Mouse (Mus musculus) heart, embryonic 11.5 days (tissue): ENCODE measurements around the gene Ces4a. TPM values are rescaled to one million over a fixed set of nuclear protein-coding genes. Genes with fewer than 3 reads are reported as not detected.
"Not testable (repeated sequence)": the region's sequence is repeated elsewhere in the genome, so short reads cannot be mapped to it uniquely, and the experiment has no call there.

Source experiments
- ATAC-seq: fragments of 200-750 bp; cut with Nextera tagmentation; replicated peaks from 2 replicates; pipeline ENCODE4 v1.8.0; 2017; ENCODE audit warnings: moderate library complexity; ENCODE audit not compliant: insufficient number of reproducible peaks, low FRiP score, low TSS enrichment
- H3K27ac ChIP-seq: fragments of 300-500 bp; sonication (generic); 2 replicates; pipeline ENCODE4 v1.5.1; 2014; ENCODE audit warnings: mild to moderate bottlenecking, low read depth, low read length
- H3K27me3 ChIP-seq: fragments of 300-500 bp; sonication (generic); 2 replicates; pipeline ENCODE4 v1.6.1; 2014; ENCODE audit warnings: mild to moderate bottlenecking, low read length, mixed read lengths; ENCODE audit not compliant: control insufficient read depth, insufficient read depth
- H3K36me3 ChIP-seq: fragments of 300-500 bp; sonication (generic); 2 replicates; pipeline ENCODE4 v1.6.1; 2014; ENCODE audit warnings: mild to moderate bottlenecking, low read length, moderate library complexity, mixed read lengths; ENCODE audit not compliant: control insufficient read depth, insufficient read depth
- H3K4me1 ChIP-seq: fragments of 300-500 bp; sonication (generic); 2 replicates; pipeline ENCODE4 v1.6.1; 2014; ENCODE audit warnings: low read length; ENCODE audit not compliant: control insufficient read depth, insufficient read depth
- H3K4me2 ChIP-seq: fragments of 300-500 bp; sonication (generic); 2 replicates; pipeline ENCODE4 v1.6.1; 2014; ENCODE audit warnings: mild to moderate bottlenecking, moderate library complexity
- H3K4me3 ChIP-seq: fragments of 300-500 bp; sonication (generic); 2 replicates; pipeline ENCODE4 v1.5.1; 2014; ENCODE audit warnings: low read depth, low read length
- H3K9ac ChIP-seq: fragments of 300-500 bp; sonication (generic); 2 replicates; pipeline ENCODE4 v1.6.1; 2014; ENCODE audit warnings: mild to moderate bottlenecking, low read depth, low read length, moderate library complexity
- H3K9me3 ChIP-seq: fragments of 300-500 bp; sonication (generic); replicated peaks from 2 replicates; pipeline ENCODE4 v1.6.1; 2016; ENCODE audit warnings: low read length; ENCODE audit not compliant: control insufficient read depth
- WGBS: fragments of 180-500 bp; shearing (Covaris S2); extraction: QIAGEN DNeasy Blood & Tissue Kit; methylation state at CpG from one replicate; pipeline ENCODE4 v1.1.7; 2014; ENCODE audit not compliant: insufficient replicate concordance; 5-methylcytosine and 5-hydroxymethylcytosine counted together
- polyA plus RNA-seq: library from polyadenylated mRNA; unstranded; fragments of >200 nt; fragmentation: Nextera tagmentation; extraction: Ambion mirVana; gene quantifications from 2 replicates; pipeline ENCODE4 v1.2.1, GENCODE M21; 2014

The Ces4a gene
- not detected in 2 replicates for polyA plus RNA-seq

DNA sequence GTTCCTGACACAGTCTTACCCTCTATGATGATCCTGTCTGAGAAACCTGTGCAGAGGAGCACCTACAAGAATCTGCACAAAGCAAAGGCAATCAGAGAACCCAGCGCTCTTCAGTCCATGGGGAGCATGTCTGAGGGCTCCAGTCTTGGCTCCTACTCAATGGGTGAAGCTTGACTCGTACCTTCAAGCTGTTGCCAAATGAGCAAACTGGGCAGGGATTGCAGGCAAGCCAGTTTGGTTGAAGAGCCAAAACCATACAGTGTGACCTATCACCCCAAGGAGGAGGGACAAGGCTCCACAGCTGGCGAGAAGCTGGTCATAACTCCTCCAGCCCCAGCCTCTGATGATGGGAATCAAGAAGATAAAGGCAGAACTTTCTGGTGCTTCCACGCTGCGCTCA is at the start of gene Ces4a:
Gene Ces4a, plus strand, starts transcription at position 292 of the 400 bp plus-strand sequence.
- no peak within 1 kb of the TSS for H3K27ac ChIP-seq
- 77% methylated on average over 5 of the region's 5 CpGs for WGBS
- ATAC-seq: no peak
- no peaks in the 10 kb centered on the region for H3K36me3 ChIP-seq
- no peaks in the 10 kb centered on the region for H3K4me1 ChIP-seq
- H3K27me3 ChIP-seq: no peaks in the 10 kb centered on the region
- H3K9me3 ChIP-seq: no peaks in the 10 kb centered on the region
- H3K4me3 ChIP-seq: no peak within 1 kb of the TSS
- H3K4me2 ChIP-seq: no peak within 1 kb of the TSS
- no peak within 1 kb of the TSS for H3K9ac ChIP-seq

DNA sequence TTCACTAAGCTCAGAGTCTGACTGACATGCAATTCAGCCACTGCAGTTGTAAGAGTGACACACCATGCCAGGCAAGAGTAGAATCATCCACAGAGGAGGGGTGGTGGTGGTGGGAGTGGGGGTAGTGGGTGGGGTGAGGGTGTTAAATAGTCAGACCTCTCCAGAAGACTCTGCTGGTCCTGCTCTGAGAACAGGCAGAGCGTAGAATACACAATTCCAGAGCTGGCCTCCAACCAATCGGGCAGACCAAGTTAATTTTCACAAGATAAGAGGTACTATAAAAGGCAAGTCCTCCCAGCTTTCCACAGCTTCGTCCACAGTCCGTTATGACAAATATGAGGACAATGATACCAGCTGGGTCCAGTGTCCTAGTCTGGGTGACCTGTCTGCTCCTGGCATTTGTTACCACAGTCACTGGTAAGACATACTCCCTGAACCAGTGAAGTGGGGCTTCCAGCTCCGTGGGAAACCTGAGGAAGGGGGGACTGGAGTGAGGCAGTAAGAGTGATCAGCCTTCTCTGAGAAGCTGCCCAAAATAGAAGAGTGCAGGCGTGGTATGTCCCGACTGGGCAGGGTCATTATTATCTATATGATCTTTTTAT is 48.0 kb upstream of the Ces4a start, which contains the start of gene Ces3b:
Gene Ces3b, plus strand, starts transcription at position 305 of the 602 bp plus-strand sequence.
- H3K4me3 ChIP-seq: no peak within 1 kb of the TSS
- no peak within 1 kb of the TSS for H3K9ac ChIP-seq
- no peaks in the 10 kb centered on the region for H3K4me1 ChIP-seq
- no peaks in the 10 kb centered on the region for H3K36me3 ChIP-seq
- no peak within 1 kb of the TSS for H3K27ac ChIP-seq
- H3K27me3 ChIP-seq: no peaks in the 10 kb centered on the region
- 43% methylated on average over 7 of the region's 7 CpGs for WGBS
- H3K9me3 ChIP-seq: no peaks in the 10 kb centered on the region
- 0 out of 2 replicates have a peak within 1 kb of the TSS, but pooled peaks have one; percentile 8 for H3K4me2 ChIP-seq
- 0 out of 2 replicates have a peak, but pooled peaks have one; percentile 22 for ATAC-seq

DNA sequence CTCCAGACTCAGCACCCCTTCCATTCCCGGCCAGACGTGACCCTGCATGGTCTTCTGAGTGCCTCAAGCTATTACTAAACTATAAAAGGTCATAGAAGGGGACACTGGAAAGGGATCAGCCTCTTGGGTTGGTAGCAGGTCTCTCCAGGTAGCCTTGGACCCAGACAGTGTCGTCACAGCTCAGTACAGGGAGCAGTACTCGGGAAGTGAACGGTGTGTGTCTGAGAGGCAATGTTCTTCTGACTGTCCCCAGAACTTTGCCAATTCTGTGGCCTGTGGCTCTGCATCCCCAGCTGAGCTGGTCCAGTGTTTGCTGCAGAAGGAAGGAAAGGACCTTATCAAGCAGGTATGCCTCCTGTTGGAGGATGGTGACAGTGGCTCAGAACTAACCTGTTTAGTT is 43.4 kb upstream of the Ces4a start:
- not testable (repeated sequence) for H3K4me3 ChIP-seq, H3K9ac ChIP-seq, H3K27ac ChIP-seq, ATAC-seq, H3K36me3 ChIP-seq, H3K9me3 ChIP-seq, H3K4me1 ChIP-seq, H3K27me3 ChIP-seq, H3K4me2 ChIP-seq
- 77% methylated on average over 5 of the region's 5 CpGs for WGBS

DNA sequence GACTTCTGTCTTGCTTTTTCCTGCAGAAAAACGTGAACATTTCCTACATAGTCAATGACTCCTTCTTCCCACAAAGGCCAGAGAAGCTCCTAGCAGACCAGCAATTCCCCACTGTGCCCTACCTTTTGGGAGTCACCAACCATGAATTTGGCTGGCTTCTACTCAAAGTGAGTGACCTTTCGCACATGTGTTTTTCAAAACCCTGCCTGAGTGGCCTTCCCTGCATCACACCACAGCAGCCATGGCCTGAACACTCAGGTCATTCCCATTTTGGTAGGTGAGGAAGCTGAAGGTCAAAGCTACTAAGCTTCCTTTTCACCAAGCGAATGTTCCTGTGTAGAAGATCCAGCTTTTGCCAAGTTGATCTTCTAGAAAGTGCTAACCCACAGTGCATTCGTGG is 43.0 kb upstream of the Ces4a start:
- 55% methylated on average over 4 of the region's 4 CpGs for WGBS
- Histone ChIP-seq H3K9me3 (no peaks in the 10 kb centered on the region), H3K27ac (no peak overlapping the region), H3K36me3 (no peaks in the 10 kb centered on the region), H3K27me3 (no peaks in the 10 kb centered on the region), H3K4me1 (no peaks in the 10 kb centered on the region), H3K4me2 (no peak overlapping the region), H3K4me3 (no peak overlapping the region), H3K9ac (no peak overlapping the region)
- no peak for ATAC-seq

DNA sequence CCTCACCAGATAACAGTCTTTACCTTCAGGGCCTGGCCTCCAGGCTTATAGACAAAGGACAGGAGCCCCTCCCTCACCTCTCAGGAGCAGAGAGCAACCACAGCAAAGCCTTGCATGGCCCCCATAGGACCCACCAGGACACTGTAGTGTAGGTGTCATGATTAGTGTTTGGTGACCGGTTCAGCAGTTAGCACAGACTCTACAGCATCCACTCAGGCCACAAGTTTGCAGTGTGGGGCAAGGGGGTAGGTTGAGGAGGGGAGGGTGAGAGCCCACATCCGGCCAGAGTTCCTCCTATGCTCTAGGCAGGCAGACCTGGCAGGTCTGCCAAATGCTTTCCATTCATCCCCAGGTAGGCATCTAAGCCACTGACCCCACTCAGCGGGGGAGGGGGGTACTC is 37.6 kb upstream of the Ces4a start:
- Histone ChIP-seq H3K27me3 (no peaks in the 10 kb centered on the region), H3K9me3 (no peaks in the 10 kb centered on the region), H3K4me3 (no peak overlapping the region), H3K36me3 (no peaks in the 10 kb centered on the region), H3K9ac (no peak overlapping the region), H3K27ac (no peak overlapping the region), H3K4me1 (no peaks in the 10 kb centered on the region), H3K4me2 (no peak overlapping the region)
- ATAC-seq: no peak
- WGBS: 74% methylated on average over 3 of the region's 3 CpGs

DNA sequence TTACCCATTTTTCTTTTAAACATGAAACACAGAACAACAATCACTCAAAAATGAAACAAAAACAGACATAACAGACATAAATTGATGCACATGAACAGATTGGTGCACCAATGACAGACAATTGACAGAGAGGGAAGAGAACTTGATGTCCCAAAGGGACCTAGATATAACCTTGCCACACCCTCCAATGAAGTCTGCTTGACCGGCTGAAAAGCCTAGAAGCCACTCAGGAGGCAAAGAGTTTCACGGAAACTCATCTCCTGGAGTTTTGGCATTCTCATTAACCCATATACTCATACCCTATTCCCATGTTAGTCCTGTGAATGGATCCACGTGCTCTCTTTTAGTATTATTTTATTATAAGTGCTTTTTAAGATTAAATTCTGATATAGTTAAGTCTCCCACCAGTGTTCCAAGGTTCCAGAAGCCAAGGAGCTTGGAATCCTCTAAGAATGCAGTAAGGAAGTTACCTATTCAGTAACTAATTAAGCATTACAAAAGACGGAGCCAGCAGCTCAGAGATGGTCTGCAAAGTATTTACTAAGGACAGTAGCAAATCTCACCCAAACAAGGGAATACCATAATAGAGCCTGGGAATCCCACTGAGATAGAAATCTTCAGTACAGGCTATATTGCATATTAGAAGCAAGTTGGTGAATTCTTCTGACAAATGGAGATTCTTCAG is 29.4 kb upstream of the Ces4a start:
- not testable (repeated sequence) for H3K4me3 ChIP-seq, H3K9ac ChIP-seq, H3K4me2 ChIP-seq, H3K27me3 ChIP-seq, ATAC-seq, H3K4me1 ChIP-seq, H3K36me3 ChIP-seq, H3K9me3 ChIP-seq, H3K27ac ChIP-seq
- WGBS: 71% methylated on average over 4 of the region's 4 CpGs

DNA sequence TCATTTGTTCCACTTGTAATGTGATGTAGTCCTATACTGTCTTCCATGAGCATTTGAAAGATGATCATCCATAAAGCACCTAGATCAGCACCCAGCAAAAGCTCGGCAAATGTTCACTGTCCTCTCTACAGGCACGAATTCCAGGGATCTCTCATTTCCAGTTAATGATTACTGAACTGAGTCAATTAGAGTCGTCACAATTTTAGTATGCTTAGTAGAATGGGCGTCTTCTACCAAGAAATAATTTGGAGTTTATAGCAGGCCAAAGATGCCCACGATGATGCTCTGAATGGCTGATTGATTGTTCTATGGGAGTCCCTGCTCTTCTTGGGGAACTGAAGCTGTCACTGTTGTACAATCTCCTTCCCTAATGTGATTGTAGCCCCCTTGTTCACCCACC is 27.9 kb upstream of the Ces4a start:
- H3K9ac ChIP-seq, H3K36me3 ChIP-seq, H3K27me3 ChIP-seq, H3K4me1 ChIP-seq, ATAC-seq, H3K4me2 ChIP-seq, H3K9me3 ChIP-seq, H3K27ac ChIP-seq, H3K4me3 ChIP-seq: not testable (repeated sequence)
- WGBS: 74% methylated on average over 5 of the region's 5 CpGs

DNA sequence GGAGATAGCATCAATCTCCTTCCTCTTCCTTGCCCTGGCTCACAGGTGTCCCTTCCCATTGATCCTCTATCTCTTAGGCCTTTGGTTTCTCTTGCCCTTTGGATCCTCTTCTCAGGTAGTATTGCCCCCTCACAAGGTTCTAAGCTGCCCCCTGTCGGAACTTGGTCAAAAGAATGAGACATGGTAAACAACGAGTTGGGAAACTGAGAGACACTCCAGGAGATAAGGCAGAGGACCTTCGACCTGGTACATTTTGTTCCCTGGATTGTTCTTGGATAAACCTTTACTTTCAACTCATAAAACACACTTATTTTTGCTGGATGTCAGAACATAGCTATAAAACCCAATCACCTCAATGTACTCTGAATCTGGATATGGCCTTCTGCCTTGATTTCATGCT is 27.4 kb upstream of the Ces4a start:
- H3K4me1 ChIP-seq: no peaks in the 10 kb centered on the region
- ATAC-seq: no peak
- no peaks in the 10 kb centered on the region for H3K36me3 ChIP-seq
- H3K9ac ChIP-seq: no peak overlapping the region
- WGBS: 69% methylated on average over 3 of the region's 3 CpGs
- H3K27me3 ChIP-seq: no peaks in the 10 kb centered on the region
- no peak overlapping the region for H3K4me3 ChIP-seq
- no peaks in the 10 kb centered on the region for H3K9me3 ChIP-seq
- no peak overlapping the region for H3K27ac ChIP-seq
- H3K4me2 ChIP-seq: no peak overlapping the region

DNA sequence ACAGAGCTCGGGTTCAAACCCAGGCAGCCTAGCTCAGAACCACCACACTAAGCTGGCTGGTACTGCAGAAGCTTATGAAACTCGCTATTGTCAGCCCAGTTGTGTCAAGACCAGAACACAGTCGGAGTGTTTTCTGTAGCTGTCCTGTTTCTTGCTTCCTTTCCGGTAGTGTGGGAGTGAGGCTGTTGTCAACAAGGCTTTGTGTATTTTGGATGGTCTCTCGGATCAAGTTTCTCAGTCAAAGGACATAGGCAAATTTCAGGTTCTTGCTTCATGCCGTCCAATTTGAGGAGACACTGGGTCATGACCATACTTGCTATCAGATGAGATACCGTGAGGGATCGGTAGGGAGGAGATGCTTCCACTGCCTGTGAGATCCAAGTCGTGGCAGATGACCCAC is 1.7 kb upstream of the Ces4a start:
- H3K36me3 ChIP-seq: no peaks in the 10 kb centered on the region
- H3K4me1 ChIP-seq: no peaks in the 10 kb centered on the region
- H3K4me3 ChIP-seq: no peak overlapping the region
- H3K27me3 ChIP-seq: no peaks in the 10 kb centered on the region
- no peak for ATAC-seq
- 72% methylated on average over 9 of the region's 9 CpGs for WGBS
- H3K27ac ChIP-seq: no peak overlapping the region
- H3K4me2 ChIP-seq: no peak overlapping the region
- no peaks in the 10 kb centered on the region for H3K9me3 ChIP-seq
- no peak overlapping the region for H3K9ac ChIP-seq
